Mouse (Mus musculus): ENCODE measurements around the gene Bsn.

GRCm38 (mm10) chr9:108065491-108066011 lies 124.6 kb downstream of the Bsn start:
- no peak for TF ChIP-seq POLR2A (IDR thresholded peaks at IDR 0.05; ENCODE audit: extremely low read depth, insufficient read depth, low read length)
- TF ChIP-seq CTCF (IDR thresholded peaks at IDR 0.05; ENCODE audit: low read depth, low read length), result peak; percentile 75
